Mouse (Mus musculus): ENCODE data around the gene Esrp2.

DNA sequence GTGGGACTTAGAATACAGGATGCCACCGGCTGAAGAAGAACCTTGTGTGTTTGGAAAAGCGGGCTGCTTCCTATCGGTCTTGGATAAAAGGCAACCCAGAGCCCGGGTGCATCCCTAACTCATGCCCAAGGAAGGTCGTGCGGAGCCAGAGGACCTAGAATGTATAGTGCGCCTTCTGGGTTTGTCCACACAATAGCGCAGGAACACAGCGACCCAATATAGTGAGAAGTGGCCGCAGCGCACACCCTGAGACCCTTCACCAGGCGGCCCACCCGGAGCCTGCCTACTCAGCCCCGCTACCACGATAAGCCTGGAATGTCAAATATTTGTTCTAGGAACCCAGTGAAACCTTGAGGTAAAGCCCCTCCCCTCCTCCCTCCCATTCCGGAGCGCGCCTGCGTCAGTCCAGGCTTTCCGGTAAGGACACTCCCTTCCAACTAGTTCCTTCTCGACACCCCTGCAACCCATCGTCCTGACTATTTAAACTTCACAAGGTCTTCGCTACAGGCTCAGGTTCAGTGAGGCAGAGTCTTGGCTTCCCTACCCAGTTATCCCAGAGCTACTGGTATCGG lies 1.2 kb upstream of the Esrp2 start:
- no peak for TF ChIP-seq CTCF (IDR thresholded peaks at IDR 0.05; ENCODE audit: extremely low read depth, insufficient read depth, low read length)
- TF ChIP-seq POLR2A (IDR thresholded peaks at IDR 0.05; ENCODE audit: extremely low read depth, insufficient read depth, low read length), result peak; percentile 42; the same call in 1 of the 2 replicates

Measured in cortical plate, adult 2 months (tissue).